Mouse (Mus musculus): ENCODE measurements around the gene Gusb.

Gusb gene

GRCm38 (mm10) chr5:130023767-130024539, 21.1 kb upstream of the Gusb start:
- peak; percentile 80 to 82 for DNase-seq (ENCODE audit: low spot score in 2 of 2)

GRCm38 (mm10) chr5:130023067-130023766, 20.4 kb upstream of the Gusb start:
- no peak for DNase-seq (ENCODE audit: low spot score in 2 of 2)

- DNase-seq (ENCODE audit: low spot score in 2 of 2) = no peak
These were observed 19.5 kb upstream of the Gusb start for GRCm38 (mm10) chr5:130022366-130022765.

GRCm38 (mm10) chr5:130021361-130021966, 18.6 kb upstream of the Gusb start:
- no peak for DNase-seq (ENCODE audit: low spot score in 2 of 2)

GRCm38 (mm10) chr5:130019461-130019860, 16.6 kb upstream of the Gusb start:
- DNase-seq (ENCODE audit: low spot score in 2 of 2) = no peak

GRCm38 (mm10) chr5:130015104-130015503, 12.3 kb upstream of the Gusb start:
- no peak for DNase-seq (ENCODE audit: low spot score in 2 of 2)

GRCm38 (mm10) chr5:130010961-130011360, 8.1 kb upstream of the Gusb start:
- DNase-seq (ENCODE audit: low spot score in 2 of 2) = no peak

GRCm38 (mm10) chr5:130009784-130010183, 6.9 kb upstream of the Gusb start:
- no peak for DNase-seq (ENCODE audit: low spot score in 2 of 2)

GRCm38 (mm10) chr5:130008034-130008590, 5.3 kb upstream of the Gusb start:
- DNase-seq (ENCODE audit: low spot score in 2 of 2) = no peak

- DNase-seq (ENCODE audit: low spot score in 2 of 2) = no peak
These were observed 4.5 kb upstream of the Gusb start for GRCm38 (mm10) chr5:130007344-130007743.

- DNase-seq (ENCODE audit: low spot score in 2 of 2) = no peak
These were observed 380 bp upstream of the Gusb start for GRCm38 (mm10) chr5:130003229-130003628.

GRCm38 (mm10) chr5:130001356-130001987, 1.4 kb downstream of the Gusb start:
- peak in 1 of 2 experiments; percentile 21 for DNase-seq (ENCODE audit: low spot score in 2 of 2)

GRCm38 (mm10) chr5:130000735-130001134, 2.1 kb downstream of the Gusb start:
- no peak for DNase-seq (ENCODE audit: low spot score in 2 of 2)

GRCm38 (mm10) chr5:129999097-129999496, 3.8 kb downstream of the Gusb start:
- DNase-seq (ENCODE audit: low spot score in 2 of 2) = peak; percentile 39 to 61

- DNase-seq (ENCODE audit: low spot score in 2 of 2) = no peak
These were observed 5.1 kb downstream of the Gusb start for GRCm38 (mm10) chr5:129997700-129998099.

GRCm38 (mm10) chr5:129994989-129995388, 7.9 kb downstream of the Gusb start:
- no peak for DNase-seq (ENCODE audit: low spot score in 2 of 2)

GRCm38 (mm10) chr5:129993374-129993773, 9.5 kb downstream of the Gusb start:
- no peak for DNase-seq (ENCODE audit: low spot score in 2 of 2)

- DNase-seq (ENCODE audit: low spot score in 2 of 2) = no peak
These were observed 11.0 kb downstream of the Gusb start for GRCm38 (mm10) chr5:129991898-129992297.

GRCm38 (mm10) chr5:129989376-129989775, 13.5 kb downstream of the Gusb start:
- DNase-seq (ENCODE audit: low spot score in 2 of 2) = no peak

- DNase-seq (ENCODE audit: low spot score in 2 of 2) = no peak
These were observed 22.6 kb downstream of the Gusb start for GRCm38 (mm10) chr5:129980216-129980615.

GRCm38 (mm10) chr5:129978608-129979007, 24.2 kb downstream of the Gusb start:
- DNase-seq (ENCODE audit: low spot score in 2 of 2) = no peak

- DNase-seq (ENCODE audit: low spot score in 2 of 2) = no peak
These were observed 25.1 kb downstream of the Gusb start for GRCm38 (mm10) chr5:129977768-129978167.

Measured in natural killer cell, adult 2 months (primary cell).